Mouse (Mus musculus): ENCODE data around the gene Polr3b. TPM values are rescaled to one million over a fixed set of nuclear protein-coding genes. Genes with fewer than 3 reads are reported as not detected.

Polr3b gene
- polyA plus RNA-seq, 1 experiment from 2014 or later, result 5.4 TPM

- Histone ChIP-seq H3K9ac (no peak overlapping the region), H3K4me3 (replicated peaks) (no peak overlapping the region), H3K4me1 (replicated peaks) (peaks cover 12% of the 10 kb centered on the region), H3K27ac (replicated peaks) (peak overlapping the region; percentile 12; the same call in 1 of the 2 replicates), H3K36me3 (replicated peaks) (peaks cover 7% of the 10 kb centered on the region), H3K4me2 (0 out of 2 replicates have a peak overlapping the region, but pooled peaks have one; percentile 13), H3K27me3 (peaks cover 14% of the 10 kb centered on the region; the same call in 1 of the 2 replicates), H3K9me3 (replicated peaks) (no peaks in the 10 kb centered on the region)
- no peak for ATAC-seq (ENCODE audit: insufficient read depth)
- WGBS (ENCODE audit: insufficient replicate concordance), result 44% methylated on average over 11 of the region's 11 CpGs
Measured at GRCm38 (mm10) chr10:84584451-84585293, 37.4 kb upstream of the Polr3b start.

DNA sequence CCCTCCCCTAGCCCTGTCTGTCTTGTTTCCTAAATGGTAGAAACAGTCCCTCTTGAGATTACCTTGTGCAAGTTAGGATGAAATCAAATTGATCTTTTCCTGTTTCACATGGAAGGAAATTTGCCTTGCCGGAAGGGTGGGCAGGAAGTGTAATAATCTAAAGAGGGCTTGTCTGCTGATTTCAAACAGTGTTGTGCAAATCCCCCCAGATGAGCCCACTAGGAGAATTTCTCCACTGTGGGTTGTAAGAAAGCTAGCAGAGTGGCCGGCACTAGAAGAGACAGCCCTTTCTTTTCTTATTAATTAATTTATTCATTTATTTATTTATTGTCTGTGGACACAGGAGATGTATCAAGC, 36.8 kb upstream of the Polr3b start:
- no peak overlapping the region for H3K4me2 ChIP-seq
- WGBS (ENCODE audit: insufficient replicate concordance), result 40% methylated on average over 2 of the region's 2 CpGs

DNA sequence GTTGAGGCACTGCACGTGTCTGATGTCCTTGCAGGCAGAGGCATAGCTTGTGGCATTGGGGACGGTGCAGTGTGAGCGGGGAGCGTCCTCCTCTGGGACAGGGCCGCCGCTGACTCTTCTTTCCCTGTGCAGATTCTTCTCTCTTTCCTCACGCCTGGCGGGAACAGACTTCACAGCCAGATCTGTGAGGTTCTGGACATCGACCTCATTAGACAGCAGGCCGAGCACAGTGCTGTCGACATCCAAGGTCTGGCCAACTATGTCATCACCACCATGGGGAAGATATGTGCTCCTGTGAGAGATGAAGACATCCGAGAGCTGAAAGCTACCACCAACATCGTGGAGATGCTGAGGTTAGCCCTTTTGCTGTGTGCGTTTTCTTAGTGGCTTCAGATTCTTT, 31.1 kb upstream of the Polr3b start:
- ATAC-seq (ENCODE audit: insufficient read depth), result no peak

More for the DNA sequence above, 36.8 kb upstream of the Polr3b start:
- H3K27me3 ChIP-seq, result peaks cover 12% of the 10 kb centered on the region; the same call in 1 of the 2 replicates
- no peaks in the 10 kb centered on the region for H3K9me3 ChIP-seq (replicated peaks)
- no peak for ATAC-seq (ENCODE audit: insufficient read depth)
- H3K27ac ChIP-seq (replicated peaks), result no peak overlapping the region
- no peak overlapping the region for H3K9ac ChIP-seq
- H3K36me3 ChIP-seq (replicated peaks), result peaks cover 13% of the 10 kb centered on the region
- peaks cover 8% of the 10 kb centered on the region for H3K4me1 ChIP-seq (replicated peaks)
- no peak overlapping the region for H3K4me3 ChIP-seq (replicated peaks)

DNA sequence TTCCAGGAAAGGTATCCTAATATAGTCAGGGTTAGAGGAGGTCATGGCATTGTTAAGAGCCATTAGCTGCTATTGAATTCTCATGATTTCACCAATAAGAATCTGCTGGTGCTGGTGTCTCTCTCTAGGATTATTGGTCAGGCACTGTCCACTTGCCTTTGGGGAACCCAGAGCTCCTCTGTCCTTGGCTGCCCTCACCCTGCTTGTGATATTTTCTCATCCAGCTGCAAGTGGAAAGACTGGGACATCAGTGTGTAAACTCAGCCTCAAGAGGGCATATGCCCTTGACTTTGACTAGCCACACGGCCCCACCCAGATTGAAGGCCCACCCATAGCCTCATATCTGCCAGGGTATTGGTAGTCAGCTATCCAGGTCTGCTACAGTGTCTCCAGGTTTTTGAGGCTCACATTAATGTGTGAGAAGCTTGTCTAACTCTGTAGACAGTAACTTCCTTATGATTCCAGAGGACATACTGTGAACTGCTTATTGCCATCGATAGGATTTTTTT, 30.4 kb upstream of the Polr3b start:
- peaks cover 52% of the 10 kb centered on the region for H3K36me3 ChIP-seq (replicated peaks)

More for the DNA sequence above, 31.1 kb upstream of the Polr3b start:
- Histone ChIP-seq H3K4me1 (replicated peaks) (no peaks in the 10 kb centered on the region), H3K9ac (no peak overlapping the region), H3K36me3 (replicated peaks) (peaks cover 52% of the 10 kb centered on the region), H3K27ac (replicated peaks) (no peak overlapping the region), H3K4me3 (replicated peaks) (no peak overlapping the region), H3K27me3 (peaks cover 6% of the 10 kb centered on the region; the same call in 1 of the 2 replicates), H3K4me2 (no peak overlapping the region), H3K9me3 (replicated peaks) (no peaks in the 10 kb centered on the region)
- WGBS (ENCODE audit: insufficient replicate concordance), result 70% methylated on average over 14 of the region's 14 CpGs

DNA sequence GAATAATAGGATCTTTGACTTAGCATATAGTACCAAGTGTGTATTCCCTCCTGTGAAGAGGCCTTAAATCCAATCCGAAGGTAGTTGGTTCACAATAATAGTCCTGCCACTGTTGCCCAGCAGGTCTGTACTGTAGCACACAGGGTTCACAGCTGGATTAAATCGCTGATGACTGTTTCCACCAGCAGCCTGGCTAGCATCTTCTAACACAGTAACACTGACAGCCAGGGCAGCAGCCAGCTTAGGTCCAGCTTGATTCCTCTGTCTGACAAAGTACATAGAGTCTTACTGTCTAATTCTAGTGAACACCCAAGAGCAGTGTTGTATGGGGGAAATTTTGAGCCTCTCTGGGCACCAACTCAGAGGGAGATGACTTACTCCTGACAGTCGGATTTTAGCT, 29.3 kb upstream of the Polr3b start:
- Histone ChIP-seq H3K9me3 (replicated peaks) (no peaks in the 10 kb centered on the region), H3K4me3 (replicated peaks) (no peak overlapping the region), H3K9ac (no peak overlapping the region), H3K27ac (replicated peaks) (no peak overlapping the region), H3K27me3 (peaks cover 4% of the 10 kb centered on the region; the same call in 1 of the 2 replicates), H3K36me3 (replicated peaks) (peaks cover 49% of the 10 kb centered on the region), H3K4me1 (replicated peaks) (no peaks in the 10 kb centered on the region), H3K4me2 (no peak overlapping the region)
- ATAC-seq (ENCODE audit: insufficient read depth), result no peak
- WGBS (ENCODE audit: insufficient replicate concordance), result 54% methylated on average over 3 of the region's 3 CpGs

More for the DNA sequence above, 30.4 kb upstream of the Polr3b start:
- H3K9ac ChIP-seq, result no peak overlapping the region
- H3K27me3 ChIP-seq, result peaks cover 4% of the 10 kb centered on the region; the same call in 1 of the 2 replicates
- H3K9me3 ChIP-seq (replicated peaks), result no peaks in the 10 kb centered on the region
- ATAC-seq (ENCODE audit: insufficient read depth), result no peak
- no peak overlapping the region for H3K27ac ChIP-seq (replicated peaks)
- H3K4me2 ChIP-seq, result no peak overlapping the region
- WGBS (ENCODE audit: insufficient replicate concordance), result 64% methylated on average over 2 of the region's 2 CpGs
- no peak overlapping the region for H3K4me3 ChIP-seq (replicated peaks)
- no peaks in the 10 kb centered on the region for H3K4me1 ChIP-seq (replicated peaks)

- H3K9ac ChIP-seq, result no peak overlapping the region
- WGBS (ENCODE audit: insufficient replicate concordance), result 55% methylated on average over 3 of the region's 3 CpGs
- H3K4me1 ChIP-seq (replicated peaks), result no peaks in the 10 kb centered on the region
- no peaks in the 10 kb centered on the region for H3K9me3 ChIP-seq (replicated peaks)
- H3K4me2 ChIP-seq, result no peak overlapping the region
- ATAC-seq (ENCODE audit: insufficient read depth), result no peak
- peaks cover 27% of the 10 kb centered on the region; the same call in 1 of the 2 replicates for H3K36me3 ChIP-seq (replicated peaks)
- no peak overlapping the region for H3K4me3 ChIP-seq (replicated peaks)
- peaks cover 4% of the 10 kb centered on the region; the same call in 1 of the 2 replicates for H3K27me3 ChIP-seq
- H3K27ac ChIP-seq (replicated peaks), result no peak overlapping the region
Measured at GRCm38 (mm10) chr10:84597127-84597785, 24.8 kb upstream of the Polr3b start.

- no peaks in the 10 kb centered on the region for H3K4me1 ChIP-seq (replicated peaks)
- no peaks in the 10 kb centered on the region for H3K9me3 ChIP-seq (replicated peaks)
- ATAC-seq (ENCODE audit: insufficient read depth), result no peak
- H3K9ac ChIP-seq, result no peak overlapping the region
- H3K4me3 ChIP-seq (replicated peaks), result no peak overlapping the region
- H3K27me3 ChIP-seq, result peaks cover 4% of the 10 kb centered on the region; the same call in 1 of the 2 replicates
- H3K27ac ChIP-seq (replicated peaks), result no peak overlapping the region
- no peak overlapping the region for H3K4me2 ChIP-seq
- 63% methylated on average over 1 of the region's 1 CpGs for WGBS (ENCODE audit: insufficient replicate concordance)
- peaks cover 22% of the 10 kb centered on the region; the same call in 1 of the 2 replicates for H3K36me3 ChIP-seq (replicated peaks)
Measured at GRCm38 (mm10) chr10:84598172-84598571, 23.9 kb upstream of the Polr3b start.

DNA sequence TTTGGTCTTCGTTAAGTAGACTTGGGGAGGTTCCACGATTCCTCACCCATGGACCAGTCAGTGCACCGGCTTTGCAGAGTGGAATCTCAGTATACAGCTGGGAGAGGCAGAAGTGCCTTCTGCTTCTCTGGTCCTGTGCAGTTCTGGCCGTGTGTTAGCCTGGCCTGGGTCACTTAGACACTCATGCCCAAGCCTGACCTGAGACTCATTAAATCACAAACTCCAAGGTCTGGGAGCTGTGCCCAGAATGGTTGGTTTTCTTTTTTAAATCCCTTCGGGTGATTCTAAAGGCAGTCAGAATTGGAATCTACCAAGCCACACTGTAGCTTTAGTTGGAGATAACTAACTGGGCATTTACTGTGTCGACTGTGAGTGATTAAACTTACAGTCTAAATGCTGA, 22.0 kb upstream of the Polr3b start:
- 61% methylated on average over 6 of the region's 6 CpGs for WGBS (ENCODE audit: insufficient replicate concordance)
- Histone ChIP-seq H3K4me3 (replicated peaks) (no peak overlapping the region), H3K27ac (replicated peaks) (no peak overlapping the region), H3K9me3 (replicated peaks) (no peaks in the 10 kb centered on the region), H3K4me1 (replicated peaks) (no peaks in the 10 kb centered on the region), H3K27me3 (no peaks in the 10 kb centered on the region), H3K4me2 (no peak overlapping the region), H3K36me3 (replicated peaks) (peaks cover 17% of the 10 kb centered on the region; the same call in 1 of the 2 replicates), H3K9ac (no peak overlapping the region)
- no peak for ATAC-seq (ENCODE audit: insufficient read depth)

DNA sequence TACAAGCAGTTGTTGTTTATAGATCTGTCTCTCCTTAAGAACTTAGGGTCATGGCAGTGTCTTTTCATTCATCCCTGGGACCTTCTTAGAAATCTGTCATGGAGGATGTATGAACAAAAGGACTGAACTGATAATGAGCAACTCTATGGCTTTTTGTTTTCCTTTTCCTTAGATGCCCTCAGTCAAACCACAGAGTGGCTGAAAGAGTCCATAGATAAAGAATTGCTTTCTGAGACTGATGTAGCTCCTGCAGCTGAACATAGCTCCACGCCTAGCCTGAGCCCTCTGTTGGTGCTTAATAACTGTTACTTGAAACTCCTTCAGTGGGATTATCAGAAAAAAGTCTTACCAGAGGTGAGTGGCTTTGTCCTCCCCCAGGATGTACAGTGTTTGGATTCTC, 17.8 kb upstream of the Polr3b start:
- no peak for ATAC-seq (ENCODE audit: insufficient read depth)
- Histone ChIP-seq H3K27me3 (no peaks in the 10 kb centered on the region), H3K27ac (replicated peaks) (no peak overlapping the region), H3K9me3 (replicated peaks) (no peaks in the 10 kb centered on the region), H3K4me2 (no peak overlapping the region), H3K36me3 (replicated peaks) (peaks cover 39% of the 10 kb centered on the region), H3K9ac (no peak overlapping the region), H3K4me1 (replicated peaks) (no peaks in the 10 kb centered on the region), H3K4me3 (replicated peaks) (no peak overlapping the region)
- 22% methylated on average over 1 of the region's 1 CpGs for WGBS (ENCODE audit: insufficient replicate concordance)

- Histone ChIP-seq H3K27me3 (no peaks in the 10 kb centered on the region), H3K9me3 (replicated peaks) (no peaks in the 10 kb centered on the region), H3K9ac (no peak overlapping the region), H3K36me3 (replicated peaks) (peaks cover 54% of the 10 kb centered on the region), H3K4me1 (replicated peaks) (0 out of 2 replicates have a peak, but pooled peaks cover 8% of the 10 kb centered on the region), H3K27ac (replicated peaks) (no peak overlapping the region), H3K4me2 (no peak overlapping the region), H3K4me3 (replicated peaks) (no peak overlapping the region)
- WGBS (ENCODE audit: insufficient replicate concordance), result 74% methylated on average over 3 of the region's 3 CpGs
- ATAC-seq (ENCODE audit: insufficient read depth), result no peak
Measured at GRCm38 (mm10) chr10:84608361-84608760, 13.7 kb upstream of the Polr3b start.

GRCm38 (mm10) chr10:84610324-84610723, 11.8 kb upstream of the Polr3b start:
- Histone ChIP-seq H3K27ac (replicated peaks) (no peak overlapping the region), H3K4me2 (no peak overlapping the region), H3K36me3 (replicated peaks) (peaks cover 47% of the 10 kb centered on the region), H3K4me3 (replicated peaks) (no peak overlapping the region), H3K9ac (no peak overlapping the region), H3K27me3 (no peaks in the 10 kb centered on the region), H3K4me1 (replicated peaks) (peaks cover 13% of the 10 kb centered on the region), H3K9me3 (replicated peaks) (no peaks in the 10 kb centered on the region)
- no peak for ATAC-seq (ENCODE audit: insufficient read depth)
- WGBS (ENCODE audit: insufficient replicate concordance), result 62% methylated on average over 4 of the region's 4 CpGs

Data from liver, embryonic 15.5 days (tissue).